In the genomic region with DNA sequence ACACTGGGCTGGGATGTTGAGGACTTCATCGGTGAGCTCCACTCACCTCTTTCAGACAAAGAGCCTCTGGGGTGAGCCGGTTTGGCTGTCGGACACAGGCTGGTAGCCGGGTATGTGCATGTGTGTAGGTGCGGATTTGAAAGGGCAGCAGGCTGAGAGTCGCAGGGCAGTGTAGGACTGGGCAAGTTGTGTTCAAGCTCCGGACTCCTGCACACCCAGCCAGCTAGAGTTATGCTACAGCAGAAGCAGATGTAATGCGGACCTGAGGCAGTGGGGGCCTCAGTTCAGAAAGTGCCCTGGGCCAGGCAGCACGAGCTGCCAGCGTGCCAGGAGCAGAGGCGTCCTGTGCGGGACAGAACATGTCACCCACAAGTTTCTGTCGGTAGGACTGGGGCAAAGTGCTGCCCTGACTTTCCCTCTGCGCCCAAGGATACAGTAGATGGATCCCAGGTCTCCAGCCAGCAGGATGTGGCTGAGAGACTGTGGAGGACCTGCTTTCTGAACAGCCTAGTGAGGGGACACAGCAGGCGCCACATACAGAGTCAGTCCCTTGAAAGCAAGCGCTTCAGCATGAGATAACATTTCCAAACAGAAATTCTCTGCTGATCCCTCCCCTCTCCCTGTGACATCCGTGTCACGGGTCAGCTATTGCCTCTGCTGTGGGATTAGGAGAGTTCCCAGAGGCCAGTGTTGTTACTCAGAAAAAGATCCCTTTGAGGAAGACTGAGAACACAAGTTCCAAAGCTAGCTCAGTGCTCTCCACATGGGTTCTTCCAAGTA, we compare ENCODE assay signal across 8 mouse cellular contexts. TPM values are rescaled to one million over a fixed set of nuclear protein-coding genes. Genes with fewer than 3 reads are reported as not detected.
DNase-seq lines count a peak whose midpoint lies in the region; ATAC-seq and TF ChIP-seq lines count a peak whose summit lies in the region.

No protein-coding gene starts in this region.

- no peak for DNase-seq in lung, adult 18-20 months
- peak; percentile 34 for DNase-seq in forelimb bud, embryonic 11.5 days (ENCODE audit: low read depth, low spot score)
- DNase-seq in kidney, postnatal 0 days (ENCODE audit: low spot score), result peak; percentile 48
- peak; percentile 12 for DNase-seq in naive thymus-derived CD4-positive, alpha-beta T cell, adult 2 months (ENCODE audit: low read depth)
- no peak for DNase-seq in layer of hippocampus, adult 18-20 months (ENCODE audit: low spot score in 2 of 2)
- no peak for DNase-seq in spleen, postnatal 4 days (ENCODE audit: low spot score in 2 of 2)
- no peak for DNase-seq in layer of hippocampus, adult 8-10 months (ENCODE audit: low spot score in 2 of 2)

- H3K4me3 ChIP-seq in lung, embryonic 15.5 days, result peak overlapping the region; percentile 52
- H3K4me3 ChIP-seq in kidney, postnatal 0 days (replicated peaks; ENCODE audit: low read depth, low read length), result peak overlapping the region; percentile 43

- peak overlapping the region; percentile 71 for H3K4me2 ChIP-seq in lung, embryonic 15.5 days
- peak overlapping the region; percentile 77 for H3K4me2 ChIP-seq in kidney, postnatal 0 days (ENCODE audit: low read length)

- H3K36me3 ChIP-seq in lung, embryonic 15.5 days, result no peaks in the 10 kb centered on the region
- H3K36me3 ChIP-seq in kidney, postnatal 0 days (ENCODE audit: insufficient read depth, low read length), result no peaks in the 10 kb centered on the region

- WGBS in lung, embryonic 15.5 days, result 7% methylated on average over 18 of the region's 18 CpGs
- WGBS in kidney, postnatal 0 days, result 12% methylated on average over 18 of the region's 18 CpGs

- peak overlapping the region; percentile 83 for H3K27ac ChIP-seq in lung, embryonic 15.5 days
- H3K27ac ChIP-seq in kidney, postnatal 0 days, result peak overlapping the region; percentile 88

- H3K9me3 ChIP-seq in lung, embryonic 15.5 days, result no peaks in the 10 kb centered on the region
- no peaks in the 10 kb centered on the region for H3K9me3 ChIP-seq in kidney, postnatal 0 days (replicated peaks; ENCODE audit: low read length)

- peaks cover 48% of the 10 kb centered on the region for H3K4me1 ChIP-seq in lung, embryonic 15.5 days
- H3K4me1 ChIP-seq in kidney, postnatal 0 days (replicated peaks; ENCODE audit: insufficient read depth, low read length), result peaks cover 27% of the 10 kb centered on the region

- peak overlapping the region; percentile 51 for H3K9ac ChIP-seq in lung, embryonic 15.5 days
- H3K9ac ChIP-seq in kidney, postnatal 0 days (ENCODE audit: low read depth, low read length), result peak overlapping the region; percentile 65

- H3K27me3 ChIP-seq in lung, embryonic 15.5 days, result no peaks in the 10 kb centered on the region
- H3K27me3 ChIP-seq in kidney, postnatal 0 days (ENCODE audit: insufficient read depth, low read length), result no peaks in the 10 kb centered on the region

- ATAC-seq in lung, embryonic 15.5 days (ENCODE audit: borderline replicate concordance, extremely low read depth, low FRiP score, low TSS enrichment), result no peak
- 0 out of 2 replicates have a peak, but pooled peaks have one; percentile 6 for ATAC-seq in kidney, postnatal 0 days (replicated peaks; ENCODE audit: low FRiP score, low read depth)

- no peak for TF ChIP-seq CTCF in kidney, postnatal 0 days (IDR thresholded peaks at IDR 0.05; ENCODE audit: low read depth)

RNA-seq across cellular contexts. Expression of a gene that starts 1.0 kb away (rescaled TPM):
- 32.2 and 34.1 TPM in 2 replicates for polyA plus RNA-seq in lung, embryonic 15.5 days (2015; fragmentation: Nextera tagmentation; extraction: Ambion mirVana)
- 36.9 and 41.1 TPM in 2 replicates for polyA plus RNA-seq in kidney, postnatal 0 days (2015; fragmentation: Nextera tagmentation; extraction: Ambion mirVana)
- total RNA-seq in layer of hippocampus, adult 18-20 months (2021), result 1 to 10 TPM in 1 of 2 experiments, under 1 TPM in 1; 0.94 to 1.5 TPM
- total RNA-seq in layer of hippocampus, adult 8-10 months (2022), result 1 to 10 TPM; 1.5 to 3.7 (median 2.4) TPM

Comparison
In these comparisons a context has a peak if more than half of its experiments do, and no peak if none do; other contexts are left out.
1. DNase-seq: peak in forelimb bud, embryonic 11.5 days (single experiment), kidney, postnatal 0 days (single experiment) and naive thymus-derived CD4-positive, alpha-beta T cell, adult 2 months (single experiment); none in lung, adult 18-20 months (0 of 2), layer of hippocampus, adult 18-20 months (0 of 2), spleen, postnatal 4 days (0 of 2) and layer of hippocampus, adult 8-10 months (0 of 2).